Mouse (Mus musculus) testis, adult 2 months (tissue): Measurements from ENCODE around the gene Lemd1.

ENCODE experiments used
- CTCF ChIP-seq: fragments of 200-500 bp; IDR thresholded peaks from 2 replicates; pipeline ENCODE4 v1.5.1; 2012; ENCODE audit warnings: low read depth, mild to moderate bottlenecking, inconsistent platforms, low read length, moderate library complexity; ENCODE audit not compliant: control insufficient read depth, insufficient read depth, insufficient replicate concordance
- POLR2A ChIP-seq: fragments of 200-500 bp; IDR thresholded peaks from 2 replicates; pipeline ENCODE4 v1.6.1; 2012; ENCODE audit warnings: low read depth, mild to moderate bottlenecking, inconsistent platforms, low read length, moderate library complexity; ENCODE audit not compliant: control insufficient read depth

GRCm38 (mm10) chr1:132165859-132166258, 25.4 kb upstream of the Lemd1 start:
- TF ChIP-seq CTCF: no peak
- no peak for TF ChIP-seq POLR2A
